Mouse (Mus musculus) embryonic facial prominence, embryonic 15.5 days (tissue): ENCODE results near the gene Rusc2. TPM values are rescaled to one million over a fixed set of nuclear protein-coding genes. Genes with fewer than 3 reads are reported as not detected.

Source experiments
- ATAC-seq: fragments of 200-750 bp; cut with Nextera tagmentation; 2 replicates; pipeline ENCODE4 v1.8.0; 2017; ENCODE audit warnings: low read depth, moderate TSS enrichment; ENCODE audit not compliant: insufficient number of reproducible peaks, low FRiP score, low TSS enrichment
- H3K27ac ChIP-seq: fragments of 300-500 bp; sonication (generic); replicated peaks from 2 replicates; pipeline ENCODE4 v1.5.1; 2015; ENCODE audit warnings: mild to moderate bottlenecking, inconsistent platforms
- H3K27me3 ChIP-seq: fragments of 300-500 bp; sonication (generic); 2 replicates; pipeline ENCODE4 v1.6.1; 2015; ENCODE audit warnings: inconsistent platforms
- H3K36me3 ChIP-seq: fragments of 300-500 bp; sonication (generic); 2 replicates; pipeline ENCODE4 v1.6.1; 2015; ENCODE audit warnings: mild to moderate bottlenecking, inconsistent platforms
- H3K4me1 ChIP-seq: fragments of 300-500 bp; sonication (generic); 2 replicates; pipeline ENCODE4 v1.6.1; 2015; ENCODE audit warnings: inconsistent platforms
- H3K4me2 ChIP-seq: fragments of 300-500 bp; sonication (generic); replicated peaks from 2 replicates; pipeline ENCODE4 v1.6.1; 2015; ENCODE audit warnings: mild to moderate bottlenecking, inconsistent platforms
- H3K4me3 ChIP-seq: fragments of 300-500 bp; sonication (generic); replicated peaks from 2 replicates; pipeline ENCODE4 v1.5.1; 2015; ENCODE audit warnings: mild to moderate bottlenecking, inconsistent platforms
- H3K9ac ChIP-seq: fragments of 300-500 bp; sonication (generic); 2 replicates; pipeline ENCODE4 v1.6.1; 2015; ENCODE audit warnings: inconsistent platforms
- H3K9me3 ChIP-seq: fragments of 300-500 bp; sonication (generic); replicated peaks from 2 replicates; pipeline ENCODE4 v1.6.1; 2016; ENCODE audit warnings: inconsistent platforms
- WGBS: fragments of 180-500 bp; shearing (Covaris S2); methylation state at CpG from one replicate; pipeline ENCODE4 v1.1.7; 2015; 5-methylcytosine and 5-hydroxymethylcytosine counted together
- polyA plus RNA-seq: library from polyadenylated mRNA; unstranded; fragments of >200 nt; fragmentation: Nextera tagmentation; extraction: Ambion mirVana; gene quantifications from 2 replicates; pipeline ENCODE4 v1.2.1, GENCODE M21; 2015

The Rusc2 gene
- polyA plus RNA-seq, 1 experiment from 2014 or later, result 18.2 TPM

DNA sequence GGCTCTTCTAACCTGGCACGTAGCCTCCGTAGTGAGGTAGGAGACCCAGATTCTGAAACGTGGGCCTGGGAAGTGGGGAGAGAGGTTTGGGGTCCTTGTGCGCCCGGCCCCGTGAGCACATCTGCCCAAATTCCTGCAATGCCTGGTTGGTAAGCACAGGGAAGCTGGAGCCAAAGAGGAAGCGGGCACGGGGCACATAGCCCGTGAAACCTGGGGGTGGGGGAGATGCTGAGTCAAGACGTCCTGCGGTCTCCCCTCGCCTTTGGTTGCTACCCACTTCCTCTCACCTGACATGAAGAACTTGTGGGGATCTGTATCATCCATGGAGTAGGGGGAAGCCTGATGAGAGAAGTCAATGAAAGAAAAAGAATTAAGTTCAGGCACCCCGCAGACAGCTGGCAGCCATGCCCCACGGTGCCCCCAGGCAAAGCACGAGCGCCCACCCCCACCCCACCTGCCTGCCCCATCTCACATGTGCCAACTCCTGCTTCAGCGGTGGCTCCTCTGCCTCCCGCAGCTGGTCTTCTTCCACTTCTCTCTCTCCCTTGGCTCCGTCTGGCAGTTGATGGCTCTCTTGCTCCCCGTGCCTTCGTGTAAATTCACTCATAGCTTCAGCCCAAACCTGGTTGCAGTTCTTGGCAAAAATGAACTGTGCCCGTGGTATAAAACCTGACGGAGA lies 45.9 kb downstream of the Rusc2 start:
- Histone ChIP-seq H3K27me3 (peaks cover 45% of the 10 kb centered on the region), H3K4me3 (no peak overlapping the region), H3K4me1 (peaks cover 27% of the 10 kb centered on the region), H3K27ac (no peak overlapping the region), H3K36me3 (peaks cover 40% of the 10 kb centered on the region), H3K4me2 (0 out of 2 replicates have a peak overlapping the region, but pooled peaks have one; percentile 8), H3K9me3 (no peaks in the 10 kb centered on the region), H3K9ac (no peak overlapping the region)
- ATAC-seq, result no peak
- WGBS, result 26% methylated on average over 23 of the region's 23 CpGs

DNA sequence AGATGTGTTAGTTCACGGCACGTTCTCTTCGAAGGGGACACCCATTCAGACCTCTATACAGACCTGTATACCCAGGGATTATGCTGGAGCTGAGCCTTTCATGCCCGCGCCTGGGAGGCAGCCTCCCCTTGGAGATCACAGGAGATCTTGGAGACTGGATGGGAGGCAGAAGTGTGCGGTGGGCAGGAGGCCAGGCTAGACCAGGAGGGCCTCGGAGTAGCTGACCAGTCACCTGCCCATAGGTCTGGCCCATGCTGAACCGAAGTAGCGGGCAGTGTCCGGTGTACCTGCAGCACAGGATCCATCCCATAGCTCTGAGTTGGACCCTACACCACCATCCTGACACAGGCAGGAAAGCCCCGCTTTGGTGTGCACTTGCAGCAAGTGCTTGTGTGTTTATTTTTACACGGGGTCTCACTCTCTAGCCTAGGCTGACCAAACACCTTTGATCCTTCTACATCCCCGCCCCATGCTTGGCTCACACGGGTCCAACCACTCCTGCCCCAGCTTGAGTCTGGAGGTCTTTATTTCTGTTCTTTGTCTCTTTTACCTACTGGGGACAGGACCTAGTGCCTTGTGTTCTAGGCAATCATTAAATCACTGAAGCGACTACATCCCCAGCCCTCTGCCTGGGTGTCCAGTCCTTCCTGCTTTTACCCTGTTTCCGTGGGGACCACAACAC lies 46.5 kb downstream of the Rusc2 start:
- Histone ChIP-seq H3K4me3 (no peak overlapping the region), H3K4me2 (no peak overlapping the region), H3K4me1 (peaks cover 27% of the 10 kb centered on the region), H3K9me3 (no peaks in the 10 kb centered on the region), H3K36me3 (peaks cover 33% of the 10 kb centered on the region), H3K27ac (no peak overlapping the region), H3K9ac (no peak overlapping the region), H3K27me3 (peaks cover 45% of the 10 kb centered on the region)
- WGBS, result 30% methylated on average over 16 of the region's 16 CpGs
- no peak for ATAC-seq

DNA sequence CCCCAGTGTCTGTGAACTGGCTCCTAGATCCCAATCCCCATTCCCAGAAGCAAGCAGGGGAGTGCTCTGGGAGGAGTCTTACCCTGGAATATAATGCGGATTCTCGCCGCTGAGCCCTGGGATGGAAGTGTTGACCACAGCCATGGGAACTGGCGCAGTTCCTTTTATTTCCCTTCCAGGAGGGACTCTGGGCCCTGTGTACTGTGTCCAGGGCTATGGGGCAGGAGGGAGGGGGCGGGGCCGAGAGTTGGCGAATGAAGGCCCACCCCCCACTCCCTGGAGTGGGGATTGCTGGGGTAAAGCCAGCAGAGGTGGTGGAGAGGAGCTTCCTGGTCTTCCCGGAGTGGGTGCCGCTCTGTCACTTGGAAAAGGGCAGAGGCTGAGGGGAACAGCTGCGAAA lies 47.2 kb downstream of the Rusc2 start, which contains the start of gene Fam166b:
Fam166b (minus strand) TSS at position 189 of the 400 bp plus-strand sequence.
- Histone ChIP-seq H3K9me3 (no peaks in the 10 kb centered on the region), H3K27me3 (peaks cover 41% of the 10 kb centered on the region), H3K36me3 (peaks cover 27% of the 10 kb centered on the region), H3K4me2 (no peak within 1 kb of the TSS), H3K4me1 (peaks cover 27% of the 10 kb centered on the region), H3K27ac (no peak within 1 kb of the TSS), H3K4me3 (no peak within 1 kb of the TSS), H3K9ac (no peak within 1 kb of the TSS)
- WGBS, result 13% methylated on average over 10 of the region's 10 CpGs
- no peak for ATAC-seq

DNA sequence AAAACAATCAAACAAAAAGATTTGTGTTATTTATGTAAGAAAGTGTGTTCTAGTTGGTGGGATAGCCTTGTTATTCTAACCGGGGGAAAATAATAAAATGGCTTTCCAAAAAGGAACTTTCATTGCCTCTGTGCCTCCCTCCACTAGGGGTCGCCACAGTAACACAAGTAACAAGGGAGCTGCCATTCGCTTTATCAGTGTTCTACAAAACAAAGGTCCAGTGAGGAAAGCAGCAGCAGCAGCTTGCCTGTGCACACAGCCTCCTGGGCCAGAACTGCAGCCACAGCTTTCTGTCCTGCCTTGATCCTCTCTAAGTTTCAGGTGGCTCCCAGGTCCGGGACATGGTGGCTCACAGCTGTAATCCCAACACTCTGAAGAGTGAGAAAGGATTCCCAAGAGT lies 49.9 kb downstream of the Rusc2 start:
- 2% methylated on average over 4 of the region's 4 CpGs for WGBS
- no peak overlapping the region for H3K27ac ChIP-seq
- peaks cover under 1% of the 10 kb centered on the region; the same call in 1 of the 2 replicates for H3K36me3 ChIP-seq
- H3K9me3 ChIP-seq, result no peaks in the 10 kb centered on the region
- peaks cover 19% of the 10 kb centered on the region for H3K4me1 ChIP-seq
- no peak overlapping the region for H3K4me3 ChIP-seq
- no peak for ATAC-seq
- H3K27me3 ChIP-seq, result peaks cover 22% of the 10 kb centered on the region
- H3K9ac ChIP-seq, result no peak overlapping the region
- H3K4me2 ChIP-seq, result no peak overlapping the region

DNA sequence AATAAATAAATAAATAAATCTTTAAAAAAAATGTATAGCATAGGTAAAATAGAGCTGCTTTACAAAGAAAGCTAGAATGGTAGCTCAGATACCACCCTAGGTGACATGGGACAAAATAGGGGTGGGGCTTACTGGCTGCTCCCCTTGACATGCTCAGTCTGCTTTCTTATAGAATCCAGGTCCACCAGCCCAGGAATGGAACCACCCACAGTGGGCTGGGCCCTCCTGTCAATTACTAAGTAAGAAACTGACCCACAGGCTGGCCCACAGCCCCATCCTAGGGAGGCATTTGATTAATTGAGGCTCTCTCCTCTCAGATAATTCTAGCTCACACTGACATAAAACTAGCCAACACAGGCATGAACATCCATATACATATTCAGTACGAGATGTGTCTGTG lies 51.1 kb downstream of the Rusc2 start:
- H3K36me3 ChIP-seq, result no peaks in the 10 kb centered on the region
- H3K4me3 ChIP-seq, result no peak overlapping the region
- H3K4me2 ChIP-seq, result no peak overlapping the region
- H3K4me1 ChIP-seq, result peaks cover 11% of the 10 kb centered on the region; the same call in 1 of the 2 replicates
- no peak overlapping the region for H3K27ac ChIP-seq
- no peak for ATAC-seq
- H3K27me3 ChIP-seq, result peaks cover 11% of the 10 kb centered on the region
- no peaks in the 10 kb centered on the region for H3K9me3 ChIP-seq
- H3K9ac ChIP-seq, result no peak overlapping the region
- 78% methylated on average over 1 of the region's 1 CpGs for WGBS

DNA sequence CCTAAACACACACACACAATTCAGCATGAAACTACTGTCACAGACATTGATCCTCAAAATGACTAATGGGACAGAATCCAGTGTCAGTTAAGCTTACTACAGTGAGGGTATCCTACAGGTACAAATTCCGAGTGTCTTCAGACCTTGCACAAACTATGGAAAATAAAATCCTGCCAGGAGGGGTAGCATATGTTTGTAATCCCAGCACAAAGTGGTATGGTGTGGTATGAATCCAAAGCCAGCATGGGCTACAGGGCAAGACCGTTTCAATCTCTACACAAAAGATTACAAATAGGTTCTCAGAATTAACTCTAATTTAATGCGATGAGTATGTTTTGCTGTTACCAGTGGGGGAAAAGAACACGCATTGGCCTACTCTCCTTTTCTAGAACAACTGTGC lies 59.9 kb downstream of the Rusc2 start, which contains the start of gene Tesk1:
Tesk1 (plus strand) TSS at position 301 of the 400 bp plus-strand sequence.
- H3K4me2 ChIP-seq, result peak within 1 kb of the TSS; percentile 79
- H3K9me3 ChIP-seq, result no peaks in the 10 kb centered on the region
- no peaks in the 10 kb centered on the region for H3K27me3 ChIP-seq
- peak within 1 kb of the TSS; percentile 96 for H3K4me3 ChIP-seq
- peak within 1 kb of the TSS; percentile 94 for H3K27ac ChIP-seq
- 15% methylated on average over 4 of the region's 4 CpGs for WGBS
- H3K4me1 ChIP-seq, result peaks cover 15% of the 10 kb centered on the region
- peak within 1 kb of the TSS; percentile 96 for H3K9ac ChIP-seq
- ATAC-seq, result no peak
- peaks cover 19% of the 10 kb centered on the region for H3K36me3 ChIP-seq

DNA sequence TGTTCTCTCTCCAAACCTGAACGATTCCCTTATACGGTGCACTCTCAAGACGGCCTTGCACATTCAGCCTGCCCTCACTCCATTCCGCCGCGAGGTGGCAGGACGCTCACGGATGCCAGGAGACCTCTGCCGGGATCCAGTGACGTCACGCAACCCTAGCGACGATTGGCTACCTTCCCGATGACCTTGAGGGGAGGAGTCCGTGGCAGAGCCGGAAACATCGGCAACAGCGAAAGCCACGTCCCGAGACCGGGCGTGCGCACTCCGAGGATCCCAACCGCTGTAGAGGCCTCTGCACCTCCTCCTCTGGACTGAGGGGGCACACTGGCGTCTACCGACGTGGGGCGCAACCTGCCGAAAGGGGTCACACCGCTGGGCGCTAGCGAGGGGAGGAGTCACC lies 60.3 kb downstream of the Rusc2 start:
- WGBS, result under 1% methylated on average over 33 of the region's 33 CpGs
- H3K27me3 ChIP-seq, result no peaks in the 10 kb centered on the region
- peak overlapping the region; percentile 79 for H3K4me2 ChIP-seq
- peak overlapping the region; percentile 94 for H3K27ac ChIP-seq
- ATAC-seq, result peak; percentile 94
- H3K4me3 ChIP-seq, result peak overlapping the region; percentile 96
- peak overlapping the region; percentile 96 for H3K9ac ChIP-seq
- H3K9me3 ChIP-seq, result no peaks in the 10 kb centered on the region
- H3K36me3 ChIP-seq, result peaks cover 23% of the 10 kb centered on the region
- peaks cover 19% of the 10 kb centered on the region for H3K4me1 ChIP-seq

DNA sequence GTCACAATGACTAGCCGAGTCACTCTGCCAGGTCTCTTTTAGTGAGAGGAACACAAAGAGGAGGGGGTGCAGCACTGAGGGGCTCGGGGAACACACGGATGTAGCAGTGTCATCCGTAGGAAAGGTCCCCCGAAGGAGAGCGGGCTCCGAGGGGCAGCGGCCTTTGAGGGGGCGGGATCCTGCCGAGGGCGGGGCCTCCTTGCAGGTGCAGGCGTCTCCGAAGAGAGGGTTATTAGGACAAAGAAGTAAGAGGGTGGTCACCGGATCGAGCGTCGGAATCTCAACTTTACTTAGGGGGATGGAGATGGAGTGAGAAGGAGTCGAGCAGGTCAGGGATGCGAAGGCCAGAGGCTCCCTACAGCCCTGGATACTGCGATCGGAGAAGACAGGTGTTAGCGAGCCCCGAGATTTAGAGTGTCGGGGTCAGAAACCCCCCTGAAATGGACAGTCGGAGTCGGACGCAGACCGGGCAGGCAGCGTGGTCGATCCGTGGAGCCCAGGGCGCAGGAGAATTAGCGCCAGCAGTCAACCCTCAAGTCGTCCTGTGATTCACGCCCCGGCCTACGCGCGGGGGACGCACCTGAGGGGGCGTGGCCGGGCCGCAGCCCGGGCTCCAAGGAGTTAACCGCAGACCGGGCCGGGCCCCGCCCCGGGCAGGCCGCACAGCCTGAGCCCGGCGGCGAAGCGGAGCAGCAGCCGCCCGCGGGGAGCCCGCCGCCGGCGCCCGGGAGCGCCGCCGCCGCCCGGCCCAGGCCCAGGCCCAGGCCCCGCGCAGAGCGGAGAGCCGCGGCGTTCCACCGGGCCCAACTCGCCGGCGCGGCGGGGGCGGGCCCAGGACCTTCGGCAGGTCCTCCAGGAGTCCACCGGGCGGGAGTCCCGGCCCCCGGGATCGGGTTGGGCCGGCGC lies 60.9 kb downstream of the Rusc2 start:
- H3K27me3 ChIP-seq, result no peaks in the 10 kb centered on the region
- WGBS, result under 1% methylated on average over 80 of the region's 88 CpGs
- peaks cover 23% of the 10 kb centered on the region for H3K4me1 ChIP-seq
- H3K27ac ChIP-seq, result peak overlapping the region; percentile 94
- H3K4me3 ChIP-seq, result peak overlapping the region; percentile 96
- H3K4me2 ChIP-seq, result peak overlapping the region; percentile 79
- H3K9ac ChIP-seq, result peak overlapping the region; percentile 96
- peaks cover 30% of the 10 kb centered on the region for H3K36me3 ChIP-seq
- peak; percentile 68 for ATAC-seq
- no peaks in the 10 kb centered on the region for H3K9me3 ChIP-seq

DNA sequence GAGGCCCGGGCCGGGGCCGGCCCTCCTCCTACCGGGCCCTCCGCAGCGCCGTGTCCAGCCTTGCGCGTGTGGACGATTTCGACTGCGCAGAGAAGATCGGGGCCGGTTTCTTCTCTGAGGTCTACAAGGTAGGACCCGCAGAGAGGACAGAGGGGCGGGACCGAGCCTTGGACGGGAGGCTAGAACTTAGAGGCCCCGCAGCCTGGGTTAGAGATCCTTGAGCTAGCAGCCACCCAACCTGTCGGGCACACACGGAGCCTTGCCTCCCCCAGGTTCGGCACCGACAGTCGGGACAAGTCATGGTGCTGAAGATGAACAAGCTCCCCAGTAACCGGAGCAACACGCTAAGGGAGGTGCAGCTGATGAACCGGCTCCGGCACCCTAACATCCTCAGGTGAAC lies 61.7 kb downstream of the Rusc2 start:
- Histone ChIP-seq H3K9me3 (no peaks in the 10 kb centered on the region), H3K4me2 (peak overlapping the region; percentile 79), H3K27ac (peak overlapping the region; percentile 94), H3K36me3 (peaks cover 31% of the 10 kb centered on the region), H3K27me3 (no peaks in the 10 kb centered on the region), H3K4me3 (peak overlapping the region; percentile 96), H3K9ac (peak overlapping the region; percentile 96), H3K4me1 (peaks cover 30% of the 10 kb centered on the region)
- ATAC-seq, result no peak
- under 1% methylated on average over 28 of the region's 28 CpGs for WGBS

DNA sequence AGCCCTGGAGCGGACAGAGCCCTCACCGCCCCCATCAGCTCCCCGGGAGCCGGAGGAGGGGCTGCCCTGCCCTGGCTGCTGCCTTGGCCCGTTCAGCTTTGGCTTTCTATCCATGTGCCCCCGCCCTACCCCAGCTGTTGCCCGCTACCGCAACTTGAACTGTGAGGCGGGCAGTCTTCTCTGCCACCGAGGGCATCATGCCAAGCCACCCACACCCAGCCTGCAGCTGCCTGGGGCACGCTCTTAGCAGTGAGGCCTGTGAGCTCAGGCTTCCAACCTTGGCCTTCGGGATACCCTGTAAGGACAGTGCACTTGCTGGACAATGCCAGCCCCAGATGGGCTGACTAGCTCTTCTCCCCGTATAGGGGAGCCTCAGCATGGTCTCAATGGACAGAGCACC lies 65.5 kb downstream of the Rusc2 start:
- peak; percentile 32 for ATAC-seq
- no peaks in the 10 kb centered on the region for H3K9me3 ChIP-seq
- H3K27ac ChIP-seq, result peak overlapping the region; percentile 5; the same call in 1 of the 2 replicates
- H3K36me3 ChIP-seq, result peaks cover 31% of the 10 kb centered on the region
- no peak overlapping the region for H3K4me2 ChIP-seq
- H3K4me3 ChIP-seq, result no peak overlapping the region
- 0 out of 2 replicates have a peak, but pooled peaks cover 3% of the 10 kb centered on the region for H3K27me3 ChIP-seq
- H3K4me1 ChIP-seq, result peaks cover 31% of the 10 kb centered on the region
- no peak overlapping the region for H3K9ac ChIP-seq
- 80% methylated on average over 13 of the region's 13 CpGs for WGBS

DNA sequence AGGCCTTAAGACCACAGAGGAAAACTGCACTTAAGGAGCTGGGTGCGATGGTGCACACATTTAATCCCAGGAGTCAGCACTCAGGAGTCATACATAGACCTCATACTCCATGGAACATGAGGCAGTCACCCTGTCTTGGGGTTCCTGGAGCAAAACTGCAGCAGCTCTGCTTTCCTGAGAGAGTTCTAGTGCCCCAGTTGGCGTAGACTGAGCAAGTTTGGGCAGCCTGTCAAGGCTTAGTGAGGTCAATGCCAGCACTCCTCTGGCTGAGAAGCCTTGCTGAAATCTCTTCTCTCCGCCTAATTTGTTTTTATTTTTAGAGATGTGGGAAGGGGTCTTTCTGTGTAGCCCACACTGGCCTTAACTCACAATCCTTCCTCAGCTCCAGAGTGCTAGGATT lies 66.8 kb downstream of the Rusc2 start:
- Histone ChIP-seq H3K36me3 (peaks cover 31% of the 10 kb centered on the region), H3K4me3 (no peak overlapping the region), H3K9ac (no peak overlapping the region), H3K4me1 (peaks cover 38% of the 10 kb centered on the region), H3K9me3 (no peaks in the 10 kb centered on the region), H3K27me3 (peaks cover 12% of the 10 kb centered on the region; the same call in 1 of the 2 replicates), H3K27ac (no peak overlapping the region), H3K4me2 (no peak overlapping the region)
- ATAC-seq, result no peak
- 82% methylated on average over 3 of the region's 3 CpGs for WGBS
